Mouse (Mus musculus) neural tube, postnatal 0 days (tissue): ENCODE data around the gene Cmbl. TPM values are rescaled to one million over a fixed set of nuclear protein-coding genes. Genes with fewer than 3 reads are reported as not detected.

Source experiments
- polyA plus RNA-seq: library from polyadenylated mRNA; unstranded; fragments of >200 nt; fragmentation: Nextera tagmentation; extraction: Ambion mirVana; gene quantifications from 2 replicates; pipeline ENCODE4 v1.2.1, GENCODE M21; 2015

Gene Cmbl
- 23.0 and 30.9 TPM in 2 replicates for polyA plus RNA-seq

DNA sequence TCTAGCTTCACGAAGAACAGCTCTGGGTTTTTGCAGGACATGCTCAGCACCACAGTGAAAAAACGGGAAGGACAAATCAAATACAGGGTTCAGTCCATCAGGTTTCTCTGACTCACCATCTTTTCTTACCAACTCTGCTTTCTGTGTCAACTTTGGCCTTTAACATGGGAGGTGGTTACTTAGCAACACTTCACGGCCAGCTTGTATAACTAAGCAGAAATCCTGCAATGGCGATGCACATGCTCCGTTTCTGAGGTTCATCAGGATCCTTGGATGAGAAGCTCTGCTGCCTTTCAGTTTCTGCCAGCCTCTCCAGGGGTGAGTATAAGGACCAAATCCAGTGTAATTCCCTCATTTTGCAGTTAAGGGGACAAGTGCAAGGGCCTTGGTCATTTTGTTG, at the start of gene Cmbl:
TSS of gene Cmbl (plus strand) at position 206 of the 400 bp plus-strand sequence.

DNA sequence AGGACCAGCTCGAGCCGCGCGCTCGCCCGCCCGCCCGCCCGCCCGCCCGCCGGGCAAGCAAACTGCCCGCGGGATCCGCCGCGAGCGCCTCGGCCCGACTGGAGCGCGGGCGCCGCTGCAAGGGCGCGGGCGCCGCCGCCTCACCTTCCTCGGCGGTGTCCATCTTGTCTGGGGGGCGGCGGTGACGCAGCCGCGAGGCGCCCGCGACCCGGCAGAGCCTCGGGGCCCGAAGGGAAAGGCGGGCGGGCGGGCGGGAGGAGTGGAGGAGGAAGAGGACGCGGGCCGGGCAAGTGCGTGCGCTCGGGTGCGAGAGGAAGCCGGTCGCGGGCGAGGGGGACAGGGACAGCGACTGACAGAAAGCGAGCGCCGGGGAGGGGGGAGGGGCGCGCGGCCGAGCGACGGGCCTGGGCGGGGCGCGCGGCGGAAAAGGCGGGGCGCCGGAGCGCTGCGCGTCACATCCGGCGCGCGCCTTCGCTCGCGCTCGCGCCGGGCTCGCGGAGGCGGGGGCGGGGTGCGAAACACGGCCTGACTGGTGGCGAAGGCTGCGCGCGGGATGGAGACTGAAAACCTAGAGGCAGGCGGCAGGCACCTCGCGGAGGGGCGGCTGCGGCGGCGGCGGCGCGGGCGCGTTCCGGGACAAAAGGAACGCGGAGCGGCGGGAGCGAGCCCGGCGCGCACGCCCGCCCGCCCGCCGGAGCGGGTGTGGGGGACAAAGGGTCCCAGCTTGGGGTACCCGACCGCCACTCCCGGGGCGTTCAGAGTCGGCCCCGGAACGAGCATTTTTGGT, 34.3 kb upstream of the Cmbl start, which contains the start of gene March6:
TSS of gene March6 (minus strand) at position 395 of the 787 bp plus-strand sequence.

GRCm38 (mm10) chr15:31601646-31602374, 36.6 kb downstream of the Cmbl start, which contains the start of the genes Cct5 and Fam173b:
Gene Cct5, minus strand, starts transcription at chr15:31601804.
Gene Fam173b, plus strand, starts transcription at chr15:31601852.

Other genes with a start within 250 kb of the Cmbl start
- 0.65 and 1.1 TPM in 2 replicates for gene Ankrd33b, start 197.7 kb upstream of the Cmbl start, polyA plus RNA-seq
- gene Ropn1l, start 111.7 kb upstream of the Cmbl start, polyA plus RNA-seq = 2.6 and 2.9 TPM in 2 replicates
- gene March6, start 34.3 kb upstream of the Cmbl start, polyA plus RNA-seq = 46.0 and 54.6 TPM in 2 replicates
- 376 and 381 TPM in 2 replicates for gene Cct5, start 36.4 kb downstream of the Cmbl start, polyA plus RNA-seq
- 9.7 and 9.9 TPM in 2 replicates for gene Fam173b, start 36.5 kb downstream of the Cmbl start, polyA plus RNA-seq